Mouse (Mus musculus): ENCODE data around the gene Btnl10.

Btnl10 gene

DNA sequence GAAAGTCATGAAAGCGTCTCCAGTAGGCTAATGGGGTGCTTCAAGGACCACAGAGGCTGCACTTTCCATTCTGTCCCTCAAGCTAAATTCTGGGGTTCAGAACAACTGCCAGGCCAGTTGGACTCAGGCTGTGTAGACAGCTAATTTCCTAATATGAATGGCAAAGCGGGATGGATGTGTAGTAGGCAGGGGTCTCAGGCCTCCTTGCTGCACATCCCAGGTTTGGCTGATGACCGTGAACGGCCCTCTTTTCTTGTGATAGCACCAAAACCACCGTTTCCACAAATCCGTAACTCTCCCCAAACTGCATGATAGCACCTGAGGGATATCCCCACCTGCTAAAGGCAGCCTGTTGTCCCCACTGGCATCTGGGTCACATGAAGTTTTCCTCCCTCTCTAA, 40.8 kb downstream of the Btnl10 start:
- in situ Hi-C loops (cut with MboI, MseI): no loop called here

DNA sequence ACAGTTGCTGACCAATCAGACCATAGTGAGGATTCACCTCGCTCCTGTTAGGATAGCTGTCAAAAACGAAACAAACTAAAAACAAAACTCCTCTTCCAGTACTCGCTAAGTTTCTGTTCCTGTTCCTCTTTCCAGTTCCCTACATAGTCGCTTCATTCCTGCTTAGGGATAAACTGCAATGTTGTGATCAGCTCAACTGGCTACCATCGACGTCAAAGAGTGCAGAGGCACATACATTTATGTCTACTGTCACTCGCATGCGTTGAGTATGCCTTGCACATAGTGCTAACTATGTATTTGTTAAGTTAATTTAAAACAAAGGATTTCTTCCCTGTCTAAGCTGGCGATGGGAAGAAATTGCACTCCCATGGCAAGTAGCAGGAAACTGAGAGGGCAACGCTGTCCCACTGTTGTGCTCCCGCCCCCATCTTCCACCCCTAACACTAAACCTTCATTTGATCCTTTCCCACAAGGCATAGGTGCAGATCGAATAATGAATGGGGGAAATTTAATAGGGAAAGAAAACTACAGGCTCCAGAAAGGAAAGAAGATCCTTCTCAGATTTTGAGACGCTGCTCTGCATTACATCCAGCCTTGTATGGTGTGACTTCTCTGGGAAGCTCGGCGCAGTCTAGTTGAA, 41.6 kb downstream of the Btnl10 start:
- in situ Hi-C loops (cut with MboI, MseI): no loop called here

DNA sequence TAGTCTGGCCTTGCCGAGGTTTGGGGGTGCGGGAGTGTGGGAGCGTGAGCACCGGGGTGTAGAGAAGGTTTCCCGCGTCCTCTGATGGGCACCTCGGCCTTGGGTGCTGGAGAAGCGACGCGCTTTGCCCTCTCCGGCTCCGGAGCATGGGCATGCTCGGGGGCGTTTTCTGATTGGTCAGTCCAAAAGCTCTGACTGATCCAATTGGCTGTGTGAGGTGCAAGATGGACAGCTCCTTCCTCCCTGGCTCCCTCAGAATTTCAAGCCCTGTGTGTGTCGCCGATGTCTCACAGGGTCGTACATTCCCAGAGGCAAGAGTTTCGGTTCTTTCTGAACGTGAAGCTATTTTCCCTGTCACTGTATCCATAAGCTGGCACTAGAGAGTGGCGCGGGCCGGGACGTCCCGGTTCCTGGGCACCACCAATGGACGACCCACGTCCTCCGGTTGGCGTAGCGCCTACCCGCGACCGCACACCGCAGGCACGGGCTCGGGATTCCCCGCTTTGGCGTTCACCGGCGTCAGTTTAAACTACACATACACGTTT, 42.3 kb downstream of the Btnl10 start:
- in situ Hi-C loops (cut with MboI, MseI): no loop called here

DNA sequence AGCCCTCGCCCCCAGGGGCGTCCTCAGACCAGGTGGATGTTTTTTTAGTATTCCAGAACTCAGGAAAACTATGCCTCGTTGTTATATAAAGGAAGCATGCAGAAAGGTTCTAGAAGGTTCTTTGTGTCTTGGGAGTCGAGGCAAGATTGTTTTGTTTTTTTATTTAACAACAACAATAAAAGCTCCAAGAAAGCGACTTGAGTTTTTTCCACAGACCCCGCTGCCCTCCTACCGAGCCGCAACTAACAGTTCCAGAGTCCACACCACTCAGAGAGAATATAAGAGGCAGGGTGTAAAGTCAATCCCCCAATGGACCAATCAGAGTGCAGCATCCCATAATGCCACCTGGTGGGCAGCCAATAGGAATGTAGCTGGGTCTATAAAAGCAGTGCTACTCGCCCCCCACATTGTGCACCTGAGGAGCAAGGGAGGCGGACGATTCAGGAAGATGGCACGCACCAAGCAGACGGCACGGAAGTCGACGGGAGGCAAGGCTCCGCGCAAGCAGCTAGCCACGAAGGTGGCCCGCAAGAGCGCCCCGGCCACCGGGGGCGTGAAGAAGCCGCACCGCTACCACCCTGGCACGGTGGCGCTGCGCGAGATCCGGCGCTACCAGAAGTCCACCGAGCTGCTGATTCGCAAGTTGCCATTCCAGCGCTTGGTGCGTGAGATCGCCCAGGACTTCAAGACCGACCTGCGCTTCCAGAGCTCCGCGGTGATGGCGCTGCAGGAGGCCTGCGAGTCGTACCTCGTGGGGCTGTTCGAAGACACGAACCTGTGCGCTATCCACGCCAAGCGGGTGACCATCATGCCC, 43.9 kb downstream of the Btnl10 start:
- in situ Hi-C loops (cut with MboI, MseI): no loop called here

DNA sequence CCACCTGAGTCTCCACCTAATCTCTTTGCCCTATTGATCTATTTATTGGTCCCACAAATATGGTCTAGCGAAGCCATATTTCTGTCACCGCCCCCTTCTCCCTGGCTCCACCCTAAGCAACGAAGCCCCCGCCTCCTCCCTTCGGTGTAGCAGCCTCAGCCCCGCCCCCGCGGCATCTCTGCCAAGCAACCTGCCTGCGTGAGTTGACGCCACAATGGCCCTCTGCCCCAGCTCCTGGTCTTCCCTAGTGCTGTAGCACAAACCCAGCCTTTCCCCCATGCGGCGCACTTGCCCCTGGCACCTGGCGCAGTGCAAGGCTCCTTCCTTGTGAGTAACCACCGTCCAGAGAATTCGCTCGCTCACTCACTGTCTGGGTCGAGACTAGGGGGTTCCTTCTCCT, 45.8 kb downstream of the Btnl10 start:
- in situ Hi-C loops (cut with MboI, MseI): no loop called here

DNA sequence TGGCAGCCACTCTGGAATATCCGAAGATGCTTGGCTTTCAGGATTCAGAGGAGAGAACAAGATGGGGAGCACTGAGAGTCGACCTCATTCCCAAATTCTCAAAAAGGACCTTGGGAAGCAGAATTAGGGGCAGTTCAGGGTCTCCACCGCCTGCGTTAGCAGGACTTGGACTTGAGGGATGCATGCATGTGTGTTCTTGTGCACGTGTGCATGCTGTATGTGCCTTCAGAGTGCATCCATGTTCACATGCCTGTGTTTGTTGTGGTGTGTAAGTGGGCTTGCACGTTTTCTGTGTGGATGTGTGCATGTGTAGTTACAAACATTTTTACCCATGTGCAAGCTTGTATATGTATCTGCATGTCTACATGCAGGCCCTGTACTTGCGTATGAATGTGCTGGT, 46.5 kb downstream of the Btnl10 start:
- in situ Hi-C loops (cut with MboI, MseI): no loop called here

DNA sequence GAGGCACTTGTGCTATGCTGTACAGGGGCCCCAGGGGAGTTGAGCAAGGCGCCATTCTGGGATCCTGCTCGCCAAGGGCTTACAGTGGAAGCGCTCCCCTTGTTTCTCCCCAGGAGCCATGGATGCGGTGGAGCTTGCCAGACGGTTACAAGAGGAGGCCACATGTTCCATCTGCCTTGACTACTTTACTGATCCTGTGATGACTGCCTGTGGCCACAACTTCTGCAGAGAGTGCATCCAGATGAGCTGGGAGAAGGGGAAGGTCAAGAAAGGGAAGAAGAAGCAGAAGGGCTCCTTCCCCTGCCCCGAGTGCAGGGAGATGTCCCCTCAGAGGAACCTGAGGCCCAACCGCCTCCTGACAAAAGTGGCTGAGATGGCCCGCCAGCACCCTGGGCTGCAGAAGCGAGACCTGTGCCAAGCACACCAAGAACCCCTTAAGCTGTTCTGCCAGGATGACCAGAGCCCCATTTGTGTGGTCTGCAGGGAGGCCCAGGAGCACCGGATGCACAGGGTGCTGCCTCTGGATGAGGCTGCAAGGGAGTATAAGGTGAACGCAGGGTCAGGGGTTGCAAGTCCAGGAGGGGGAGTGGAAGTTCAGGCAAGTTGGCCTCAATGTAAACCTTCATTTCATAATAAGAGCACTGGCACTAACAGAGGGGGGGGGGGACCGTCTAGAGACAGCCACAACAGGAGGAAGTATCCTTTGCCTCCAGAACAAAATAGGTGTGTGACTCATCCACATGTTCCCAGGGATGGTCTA, 47.5 kb downstream of the Btnl10 start:
- in situ Hi-C loops (cut with MboI, MseI): no loop called here

DNA sequence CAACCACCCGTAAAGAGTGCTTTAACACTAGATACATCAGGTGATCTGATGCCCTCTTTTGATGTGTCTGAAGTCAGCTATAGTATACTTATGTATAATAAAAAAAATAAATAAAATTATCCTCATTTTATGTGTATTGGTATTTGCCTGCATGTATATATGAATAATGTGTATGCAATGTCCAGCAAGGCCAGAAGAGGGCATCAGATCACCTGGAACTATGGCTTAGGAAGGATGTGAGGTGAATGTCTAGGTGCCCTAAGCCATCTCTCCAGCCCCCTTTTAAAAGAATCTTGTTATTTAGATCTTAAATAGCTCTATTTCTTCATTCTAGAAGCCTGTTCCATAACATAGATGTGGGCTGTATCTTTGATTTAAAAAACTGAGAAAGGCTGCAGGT, 49.6 kb downstream of the Btnl10 start:
- in situ Hi-C loops (cut with MboI, MseI): no loop called here

DNA sequence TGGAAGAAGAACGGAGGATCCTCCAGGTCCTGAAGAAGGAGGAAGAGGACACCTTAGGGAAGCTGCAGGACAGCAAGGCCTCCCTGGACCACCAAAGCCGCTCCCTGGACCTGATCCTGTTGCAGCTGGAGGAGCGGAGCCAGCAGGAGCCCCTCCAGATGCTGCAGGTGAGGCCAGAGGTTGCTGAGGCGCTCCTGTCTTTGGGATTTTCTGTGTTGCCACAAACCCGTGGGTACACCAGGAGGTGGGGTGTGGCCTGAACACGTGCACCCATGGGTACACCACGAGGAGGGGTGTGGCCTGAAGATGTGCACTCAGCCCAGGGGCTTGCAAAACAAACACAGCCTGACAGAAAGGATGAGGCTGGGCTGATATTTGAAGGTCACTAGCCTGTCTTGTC, 50.8 kb downstream of the Btnl10 start:
- in situ Hi-C loops (cut with MboI, MseI): no loop called here

DNA sequence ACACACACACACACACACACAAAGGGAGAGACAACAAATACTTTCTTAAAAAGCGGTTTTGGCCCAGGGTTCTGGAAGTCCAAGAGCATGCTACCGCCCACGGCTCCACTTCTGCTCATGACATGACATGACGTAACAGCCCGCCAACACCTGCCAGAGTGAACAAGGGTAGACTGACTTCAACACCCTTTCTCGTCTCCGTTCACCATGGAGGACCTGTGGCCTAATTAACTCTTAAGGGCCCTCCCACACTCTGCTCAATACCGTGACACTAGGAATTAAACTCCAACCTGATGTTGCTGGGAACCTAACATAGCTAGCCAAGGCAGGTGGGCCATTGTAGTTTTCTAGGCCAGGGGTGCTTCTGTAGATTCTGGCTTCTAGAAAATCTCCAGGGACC, 51.3 kb downstream of the Btnl10 start:
- in situ Hi-C loops (cut with MboI, MseI): no loop called here

DNA sequence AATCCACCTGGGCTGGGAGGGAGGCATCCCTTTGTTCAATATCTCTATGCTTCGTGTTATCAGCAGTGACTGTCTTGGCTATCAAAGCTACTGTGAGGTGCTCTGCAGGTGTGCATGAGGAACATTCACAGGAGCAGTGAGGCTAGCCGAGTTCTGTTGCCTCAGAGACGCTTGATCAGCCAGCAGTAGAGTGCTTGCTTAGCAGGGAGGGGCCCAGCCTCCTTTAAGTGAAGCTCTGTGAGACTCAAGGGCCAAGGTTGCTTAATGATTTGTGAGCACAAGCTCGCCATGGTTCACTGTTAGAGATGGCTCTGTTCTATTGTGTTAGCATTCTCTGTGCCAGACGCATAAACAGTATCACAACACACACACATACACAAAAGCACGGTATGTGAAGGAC, 52.0 kb downstream of the Btnl10 start:
- in situ Hi-C loops (cut with MboI, MseI): no loop called here

DNA sequence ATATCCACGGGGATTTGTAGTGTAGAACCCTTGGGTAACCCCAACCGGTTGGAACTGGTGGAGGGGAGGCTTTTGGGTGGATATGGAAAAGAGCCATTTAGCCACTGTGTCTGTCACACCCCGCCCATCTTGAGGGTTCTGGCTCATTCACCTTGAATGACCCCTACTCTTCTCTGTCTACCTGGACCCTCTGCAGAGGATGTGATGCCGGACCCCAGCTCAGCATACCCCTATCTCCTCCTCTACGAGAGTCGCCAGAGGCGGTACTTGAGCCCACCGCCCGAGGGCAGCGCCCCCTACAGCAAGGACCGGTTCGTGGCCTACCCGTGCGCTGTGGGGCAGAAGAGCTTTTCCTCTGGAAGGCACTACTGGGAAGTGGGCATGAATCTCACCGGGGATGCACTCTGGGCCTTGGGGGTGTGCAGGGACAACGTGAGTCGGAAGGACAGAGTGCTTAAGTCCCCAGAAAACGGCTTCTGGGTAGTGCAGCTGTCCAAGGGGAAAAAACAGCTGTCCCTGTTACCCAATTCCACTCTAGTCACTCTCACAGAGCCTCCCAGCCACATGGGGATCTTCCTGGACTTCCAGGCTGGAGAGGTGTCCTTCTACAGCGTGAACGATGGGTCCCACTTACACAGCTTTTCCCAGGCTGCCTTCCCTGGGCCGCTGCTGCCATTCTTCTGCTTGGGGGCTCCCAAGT, 53.3 kb downstream of the Btnl10 start:
- in situ Hi-C loops (cut with MboI, MseI): no loop called here

DNA sequence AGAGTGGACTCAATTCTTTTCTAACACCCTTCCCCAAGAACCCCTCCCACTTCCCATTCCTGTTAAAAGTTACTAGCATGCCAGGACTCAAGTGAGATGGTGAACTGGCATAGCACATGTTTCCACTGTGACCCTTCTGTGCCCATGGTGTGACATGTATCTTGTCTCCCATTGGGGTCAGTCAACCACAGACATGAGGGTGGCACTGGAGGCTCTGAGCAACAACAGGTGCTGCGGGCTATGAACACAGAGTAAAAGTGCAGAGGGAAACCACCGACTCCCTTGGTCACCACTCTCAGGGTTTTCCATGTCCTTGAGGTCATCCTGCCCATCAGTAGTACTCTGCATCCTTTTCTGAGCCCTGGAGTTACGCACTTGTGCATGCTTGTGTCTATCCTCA, 54.1 kb downstream of the Btnl10 start:
- in situ Hi-C loops (cut with MboI, MseI): no loop called here

DNA sequence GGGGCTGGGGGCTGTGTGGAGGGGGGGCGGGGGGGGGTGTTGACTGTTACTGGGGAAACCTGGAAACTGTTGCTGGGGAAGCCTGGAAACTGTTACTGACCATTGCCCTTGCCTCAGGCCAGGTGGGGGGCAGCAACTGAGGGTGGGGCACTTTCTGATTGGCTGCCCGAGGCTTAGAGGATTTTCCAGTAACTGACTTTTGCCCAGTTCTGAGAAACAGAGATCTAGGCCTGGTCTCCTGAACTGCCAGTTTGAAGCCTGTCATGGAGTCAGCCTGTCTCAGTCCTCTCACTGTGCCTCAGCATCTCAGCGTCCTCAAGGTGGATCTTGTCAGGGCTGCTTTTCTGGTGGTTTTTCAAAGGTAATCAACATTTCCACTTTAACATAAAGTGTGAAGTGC, 56.7 kb downstream of the Btnl10 start:
- in situ Hi-C loops (cut with MboI, MseI): no loop called here

All from T-helper 1 cell (primary cell).